Mouse (Mus musculus) left cerebral cortex, postnatal 10 days (tissue): ENCODE results near the gene Slc25a16. TPM values are rescaled to one million over a fixed set of nuclear protein-coding genes. Genes with fewer than 3 reads are reported as not detected.

Experiments used
- DNase-seq, 2 experiments: peaks; one replicate each; pipeline ENCODE4 v3.0.0; 2021 to 2022; ENCODE audit warnings: low spot score in 2 of 2, mixed read lengths in 1 of 2; ENCODE audit errors: extremely low spot score in 1 of 2
- intact Hi-C: fragments of 180-260 bp; cut with DNase I; formaldehyde crosslinking; loops from one replicate; pipeline ENCODE4 v1.15.1; 2025
- total RNA-seq, 2 experiments: library from RNA; stranded (reverse); gene quantifications; 2 replicates each; pipeline ENCODE4 v1.2.3; 2021

The Slc25a16 gene
- total RNA-seq: 10 to 100 TPM; 35.0 to 39.0 TPM

DNA sequence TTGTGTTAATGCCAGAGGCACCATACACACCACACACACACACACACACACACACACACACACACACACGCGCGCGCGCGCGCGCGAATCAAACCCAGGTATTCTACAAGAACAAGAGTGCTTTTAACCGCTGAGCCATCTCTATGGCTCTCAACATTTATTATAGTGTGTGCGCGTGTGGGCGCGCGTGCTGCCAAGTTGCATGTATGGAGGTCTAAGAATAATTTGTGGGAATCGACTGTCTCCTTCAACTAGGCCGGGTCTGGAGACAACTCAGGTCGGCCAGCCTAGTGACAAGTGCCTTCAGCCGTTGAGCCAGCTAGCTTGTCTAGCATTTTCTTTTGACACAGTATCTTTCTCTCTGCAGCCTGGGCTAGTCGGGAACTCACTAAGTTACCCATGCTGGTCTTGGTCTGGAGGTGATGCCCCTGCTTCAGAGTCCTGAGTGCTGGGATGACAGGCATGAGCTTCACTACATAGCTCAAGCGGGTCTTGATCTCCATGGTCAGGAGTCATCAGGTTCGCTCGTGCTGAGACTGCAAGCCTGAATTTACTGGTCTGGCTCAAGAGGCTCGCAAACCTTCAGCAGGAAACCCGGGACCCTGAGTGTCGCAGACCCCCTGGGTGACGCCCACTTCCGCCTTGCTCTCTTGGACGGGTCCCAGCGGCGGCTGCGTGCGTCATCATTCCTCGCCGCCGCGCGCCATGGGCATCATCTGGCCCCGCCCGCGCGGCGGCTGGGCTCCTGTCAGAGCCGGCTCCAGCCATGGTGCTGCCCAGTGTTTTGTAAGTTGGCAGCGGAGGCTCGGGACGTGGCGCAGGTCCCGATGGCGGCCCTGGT lies at the start of gene Slc25a16:
Gene Slc25a16, plus strand, starts transcription at position 709 of the 841 bp plus-strand sequence.
- peak; percentile 88 to 96 for DNase-seq
- intact Hi-C loops: loop anchor here (5.0 kb wide), 1 partner anchor 33 kb away; no protein-coding TSS in a partner anchor

DNA sequence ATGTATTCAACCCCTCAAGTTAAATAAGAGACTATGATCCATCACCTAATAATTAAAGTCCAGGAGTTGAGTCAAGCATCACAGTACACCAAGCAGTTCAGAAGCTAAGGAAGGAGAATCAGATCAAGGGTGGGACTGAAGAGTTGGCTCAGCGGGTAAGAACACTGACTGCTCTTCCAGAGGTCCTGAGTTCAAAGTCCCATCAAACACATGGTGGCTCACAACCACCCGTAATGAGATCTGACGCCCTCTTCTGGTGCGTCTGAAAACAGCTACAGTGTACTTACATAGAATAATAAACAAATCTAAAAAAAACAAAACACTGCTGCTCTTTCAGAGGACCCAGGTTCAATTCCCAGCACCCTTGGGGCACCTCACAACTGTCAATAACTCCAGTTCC lies 45.6 kb upstream of the Slc25a16 start:
- DNase-seq: no peak
- intact Hi-C loops: no loop called here

DNA sequence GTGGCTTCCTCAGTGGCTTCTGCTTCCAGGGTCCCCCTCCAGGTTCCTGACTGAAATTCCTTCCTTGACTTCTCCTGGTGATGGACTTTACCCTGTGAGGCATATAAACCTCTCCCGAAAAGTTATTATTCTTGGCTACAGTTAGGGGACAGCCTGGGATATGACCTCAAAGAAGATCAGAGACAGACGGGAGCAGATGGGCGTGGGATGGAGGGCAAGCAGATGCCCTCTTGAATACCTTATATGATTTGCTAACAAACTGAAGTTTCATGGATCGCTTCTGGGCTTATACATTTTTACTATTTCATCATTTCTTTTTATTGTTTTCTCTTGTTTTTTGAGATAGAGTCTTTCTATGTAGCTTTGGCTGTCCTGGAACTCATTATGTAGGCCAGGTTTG lies 44.9 kb upstream of the Slc25a16 start:
- intact Hi-C loops: no loop called here
- DNase-seq: no peak

DNA sequence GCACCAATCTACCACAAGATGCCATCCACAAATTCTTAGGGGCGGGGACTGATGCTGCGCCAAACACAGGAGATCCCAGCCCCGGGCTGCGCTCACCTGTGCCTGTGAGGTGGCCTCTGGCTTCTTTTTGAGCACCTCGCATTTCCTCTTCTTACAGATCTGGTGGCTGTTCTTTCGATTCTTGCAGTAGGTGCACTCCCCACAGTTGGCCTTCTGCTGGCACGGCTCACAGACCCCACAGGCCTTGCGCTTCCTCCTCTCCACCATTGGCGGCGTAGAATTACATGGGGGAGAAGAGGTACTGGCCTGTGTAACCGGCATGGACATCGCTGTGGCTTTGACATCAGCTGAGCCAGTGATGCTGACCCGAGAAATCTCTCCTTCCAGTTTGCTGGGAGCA lies 42.4 kb upstream of the Slc25a16 start:
- intact Hi-C loops: no loop called here
- DNase-seq: no peak

DNA sequence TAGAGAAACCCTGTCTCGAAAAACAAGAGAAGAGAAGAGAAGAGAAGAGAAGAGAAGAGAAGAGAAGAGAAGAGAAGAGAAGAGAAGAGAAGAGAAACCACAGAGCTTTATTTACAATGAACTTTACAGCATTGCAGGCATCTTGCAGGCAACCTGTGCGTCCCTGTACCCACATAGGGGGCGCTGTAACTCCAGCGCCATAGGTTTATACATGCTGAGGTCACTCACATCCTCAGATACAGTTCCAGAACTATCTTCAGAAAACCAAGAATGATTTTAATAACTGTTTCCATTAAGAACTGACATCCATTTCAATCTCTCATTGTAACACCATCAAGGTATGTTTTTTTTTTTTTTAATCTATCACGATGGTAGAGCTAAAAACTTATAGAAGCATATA lies 39.2 kb upstream of the Slc25a16 start:
- intact Hi-C loops: no loop called here
- DNase-seq: no peak

DNA sequence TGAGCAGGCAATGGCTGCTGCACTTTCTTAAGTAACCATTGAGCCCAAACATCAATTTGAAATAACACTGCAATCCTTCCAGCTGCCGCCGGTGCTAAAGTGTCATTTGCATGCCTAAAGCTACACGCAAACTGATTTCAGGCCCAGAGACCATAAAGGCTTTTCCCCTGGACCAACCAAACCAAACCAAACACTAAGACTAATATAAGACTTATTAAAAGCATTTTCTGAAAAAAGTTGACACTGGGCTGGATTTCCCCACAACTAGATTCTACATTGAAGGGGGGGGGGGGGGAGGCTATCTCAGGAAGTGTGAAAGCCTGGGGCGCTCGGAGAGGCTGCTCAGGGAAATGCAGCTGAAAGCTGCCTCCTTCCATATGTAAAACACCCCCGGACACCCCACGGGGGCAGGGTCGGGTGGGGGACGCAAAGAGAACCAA lies 36.5 kb upstream of the Slc25a16 start:
- DNase-seq: no peak
- intact Hi-C loops: no loop called here

DNA sequence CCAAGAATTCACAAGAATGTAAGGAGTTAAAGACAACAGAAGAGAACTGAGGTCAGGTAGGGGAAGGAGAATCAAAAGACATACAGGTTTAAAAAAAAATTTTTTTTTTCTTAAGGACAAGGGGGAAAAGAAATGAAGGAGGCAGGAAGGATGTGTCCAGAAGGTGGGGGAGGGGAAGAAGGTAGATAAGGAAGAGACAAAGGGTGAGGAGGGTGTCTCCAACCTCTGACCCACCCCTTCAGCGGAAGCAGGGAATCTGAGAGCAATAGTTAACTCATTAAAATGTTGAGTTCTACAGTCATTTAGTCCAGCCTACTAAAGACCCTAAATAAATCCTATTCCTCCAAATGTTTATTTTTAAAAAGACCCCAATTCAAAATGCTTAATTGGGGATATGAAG lies 35.9 kb upstream of the Slc25a16 start:
- DNase-seq: no peak
- intact Hi-C loops: no loop called here

DNA sequence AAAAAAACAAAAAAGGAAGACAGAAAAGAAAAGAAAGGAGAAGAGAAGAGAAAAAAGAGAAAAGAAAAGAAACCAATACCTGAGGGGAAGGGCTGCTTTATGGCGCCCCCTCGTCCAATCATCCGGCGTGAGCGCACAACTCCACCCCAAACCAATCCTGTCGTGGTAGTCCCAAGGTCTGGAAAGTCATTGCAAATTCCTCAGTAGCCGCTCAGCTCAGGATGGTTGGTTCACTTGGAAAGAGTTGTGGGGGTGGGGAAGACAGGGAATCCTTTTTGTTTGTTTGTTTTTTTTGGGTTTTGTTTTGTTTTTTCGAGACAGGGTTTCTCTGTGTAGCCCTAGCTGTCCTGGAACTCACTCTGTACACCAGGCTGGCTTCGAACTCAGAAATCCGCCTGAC lies 35.0 kb upstream of the Slc25a16 start:
- intact Hi-C loops: loop anchor here (5.0 kb wide), 1 partner anchor 37 kb away; the partner anchor contains the start of gene Slc25a16
- no peak for DNase-seq

DNA sequence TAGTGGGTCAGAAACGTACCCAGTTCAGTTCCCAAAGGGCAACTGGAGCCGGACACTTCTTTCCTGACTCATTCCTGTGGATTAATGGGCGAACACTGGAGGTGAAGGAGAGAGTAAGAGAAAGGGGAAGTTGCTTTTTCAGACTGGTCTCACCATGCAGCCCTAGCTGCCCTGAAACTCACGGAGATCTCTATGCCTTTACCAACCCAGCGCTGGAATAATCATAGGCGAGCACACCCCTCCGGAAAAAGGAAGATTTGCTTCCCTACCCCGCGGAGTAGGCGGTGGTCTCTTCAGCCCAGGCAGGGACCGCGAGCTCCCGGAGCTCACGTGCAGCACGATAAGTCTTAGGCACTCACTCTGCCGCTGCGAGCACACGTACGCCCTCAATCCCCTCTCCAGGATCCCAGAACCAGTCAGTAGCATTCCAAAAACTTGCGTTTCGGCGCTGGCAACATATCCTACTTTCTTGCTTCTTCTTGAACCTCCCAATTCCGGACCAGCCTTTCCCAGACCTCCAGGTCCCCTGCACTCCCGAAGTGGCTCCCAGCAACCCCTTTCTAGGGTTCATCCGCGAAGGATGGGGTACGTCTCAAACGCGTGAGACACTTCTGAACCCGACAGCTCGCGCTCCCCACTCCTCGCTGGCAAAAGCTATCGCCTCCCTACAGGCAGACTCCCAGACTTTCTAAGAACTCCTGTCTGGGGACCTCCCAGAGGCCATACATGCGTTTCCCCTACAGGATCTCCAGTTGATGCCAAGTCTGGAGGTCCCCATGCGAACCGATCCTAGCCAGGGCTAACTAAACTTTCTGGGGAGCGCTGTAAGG lies 34.2 kb upstream of the Slc25a16 start:
- intact Hi-C loops: loop anchor here (5.0 kb wide), 1 partner anchor 36 kb away; the partner anchor contains the start of gene Slc25a16
- DNase-seq: no peak

DNA sequence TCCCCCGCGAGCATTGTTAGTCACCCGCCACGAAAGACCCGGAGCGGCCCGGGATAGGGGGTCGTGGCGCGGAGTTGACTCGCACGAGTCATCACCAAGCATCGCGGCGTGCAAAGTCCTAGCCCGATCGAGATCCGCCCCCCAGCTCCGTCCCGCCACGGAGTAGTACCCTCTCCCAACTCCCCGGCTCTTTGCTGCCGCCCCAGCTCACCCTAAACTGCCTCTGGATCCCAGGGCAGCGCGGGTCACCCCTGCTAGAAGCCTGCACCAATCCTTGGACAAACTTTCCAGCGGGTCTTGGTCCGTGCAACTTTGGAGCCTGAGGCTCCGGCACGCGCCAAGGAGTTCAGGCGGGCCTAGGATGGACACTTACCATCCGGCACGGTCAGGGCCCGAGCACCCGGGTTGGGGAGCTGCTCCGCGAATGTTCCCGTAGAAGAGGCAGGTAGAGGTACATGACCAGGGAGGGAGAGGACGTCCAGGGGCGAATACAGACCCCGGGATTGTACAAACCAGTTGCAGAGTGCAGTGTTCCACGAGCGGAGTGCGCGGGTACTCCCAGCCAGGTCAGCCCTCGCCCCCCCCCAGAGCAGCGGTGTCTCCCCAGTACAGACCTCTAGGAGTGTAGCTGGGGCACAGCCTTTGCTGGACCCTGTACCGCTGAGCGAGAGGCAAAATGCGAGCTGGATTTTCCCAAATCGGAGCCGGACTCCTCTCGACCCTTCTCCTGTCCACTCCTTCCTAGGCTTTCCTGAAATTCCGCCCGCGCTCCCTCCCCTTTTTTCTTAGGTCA lies 33.4 kb upstream of the Slc25a16 start:
- DNase-seq: peak in 1 of 2 experiments; percentile 37
- intact Hi-C loops: loop anchor here (5.0 kb wide), 1 partner anchor 35 kb away; the partner anchor contains the start of gene Slc25a16

DNA sequence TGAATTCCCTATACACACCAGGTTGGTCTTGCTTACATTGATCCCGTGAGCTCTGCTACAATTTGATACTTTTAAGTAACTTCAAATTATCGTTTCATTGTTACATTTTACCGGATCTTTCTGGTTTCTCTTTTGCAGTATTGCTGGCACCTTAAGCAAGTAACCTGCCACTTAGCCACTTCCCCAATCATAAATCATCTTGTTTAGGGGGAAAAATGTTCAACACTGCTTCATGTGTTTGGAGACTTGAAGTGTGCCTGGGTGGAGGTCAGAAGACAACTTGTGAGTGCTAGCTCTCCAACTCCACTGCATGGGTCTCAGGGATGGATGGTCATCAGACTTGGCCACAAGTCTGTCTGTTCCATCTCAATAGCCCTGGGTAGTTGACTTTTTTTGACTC lies 29.4 kb upstream of the Slc25a16 start:
- DNase-seq: no peak
- intact Hi-C loops: no loop called here

DNA sequence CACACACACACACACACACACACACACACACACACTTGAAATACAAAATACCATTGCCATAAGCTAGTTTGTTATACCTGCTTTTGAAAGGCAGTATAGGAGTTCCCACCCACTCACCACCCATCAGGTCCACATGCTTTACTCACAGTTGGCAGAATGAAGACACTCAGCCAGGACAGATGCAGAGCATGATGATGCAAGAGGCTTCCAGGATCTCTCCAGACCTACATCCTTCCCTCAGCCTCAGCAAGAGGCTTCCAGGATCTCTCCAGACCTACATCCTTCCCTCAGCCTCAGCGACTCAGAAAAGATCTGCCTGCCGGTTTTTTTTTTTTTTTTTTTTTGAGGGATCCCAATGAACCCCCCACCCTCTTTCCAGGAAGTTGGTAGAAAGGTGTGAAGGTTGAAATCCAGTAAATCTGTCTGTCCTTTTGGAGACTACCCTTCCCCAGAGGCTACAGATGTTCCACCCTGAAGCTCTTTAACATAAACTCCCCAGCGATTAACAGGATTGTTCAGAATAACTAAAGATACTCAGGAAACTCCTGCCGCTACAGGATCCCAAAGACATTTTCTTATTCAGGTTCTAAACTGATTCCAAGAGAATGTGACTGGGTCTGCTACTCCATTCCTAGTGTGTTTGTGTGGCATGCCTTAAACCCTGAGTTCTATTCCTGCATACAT lies 27.7 kb upstream of the Slc25a16 start:
- DNase-seq: no peak
- intact Hi-C loops: no loop called here

DNA sequence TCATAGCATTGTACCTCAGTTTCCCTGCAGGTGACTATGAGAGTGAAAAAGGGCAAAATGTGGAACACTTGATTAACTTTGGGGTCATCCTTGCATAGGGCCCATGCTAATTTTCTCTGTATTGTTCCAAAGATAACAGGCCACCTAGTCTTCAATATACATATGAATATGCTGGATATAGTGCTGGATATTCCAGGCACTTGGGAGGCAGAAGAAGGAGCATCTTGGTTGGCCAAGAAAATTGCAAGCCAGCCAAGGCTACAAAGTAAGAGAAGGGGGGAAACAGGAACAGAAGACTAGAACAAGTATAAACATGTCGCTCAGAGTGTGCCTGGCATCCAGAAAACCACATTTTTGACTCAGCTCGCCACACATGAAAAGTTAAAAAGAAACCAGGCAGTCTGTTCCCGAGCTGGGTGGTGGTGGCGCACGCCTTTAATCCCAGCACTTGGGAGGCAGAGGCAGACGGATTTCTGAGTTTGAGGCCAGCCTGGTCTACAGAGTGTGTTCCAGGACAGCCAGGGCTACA lies 27.0 kb upstream of the Slc25a16 start:
- intact Hi-C loops: no loop called here
- DNase-seq: no peak

DNA sequence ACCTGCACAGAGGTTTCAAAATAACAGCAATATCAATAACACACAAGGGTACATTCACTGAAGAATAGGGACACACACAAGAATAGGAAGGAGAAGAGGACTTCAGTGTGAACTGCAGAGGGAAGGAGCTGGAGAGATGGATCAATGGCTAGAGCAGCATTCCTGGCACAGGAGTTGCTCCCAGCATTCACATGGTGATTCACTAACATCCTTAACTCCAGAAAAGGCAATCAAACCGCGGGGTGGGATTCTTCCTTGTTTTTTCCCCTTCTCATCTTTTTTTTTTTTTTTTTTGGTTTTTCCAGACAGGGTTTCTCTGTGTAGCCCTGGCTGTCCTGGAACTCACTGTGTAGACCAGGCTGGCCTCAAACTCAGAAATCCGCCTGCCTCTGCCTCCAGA lies 26.0 kb upstream of the Slc25a16 start:
- no peak for DNase-seq
- intact Hi-C loops: no loop called here

DNA sequence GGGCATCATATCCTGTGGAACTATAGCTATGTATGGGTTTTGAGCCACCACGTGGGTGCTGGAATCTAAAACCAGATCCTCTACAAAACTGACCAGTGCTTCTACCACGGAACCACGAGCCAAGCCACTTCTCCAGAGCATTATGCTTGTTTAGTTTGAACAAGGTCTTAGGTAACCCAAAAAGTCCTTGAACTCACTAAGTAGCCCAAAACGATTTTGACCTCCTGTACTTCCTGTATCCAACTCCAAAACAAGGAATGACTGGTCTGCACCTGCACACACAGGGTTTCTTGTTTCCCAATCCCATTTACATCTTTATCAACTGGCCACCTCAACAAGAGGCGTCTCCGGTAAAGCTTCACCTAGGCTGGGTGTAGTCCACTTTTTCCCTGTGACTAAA lies 25.0 kb upstream of the Slc25a16 start:
- intact Hi-C loops: no loop called here
- no peak for DNase-seq

DNA sequence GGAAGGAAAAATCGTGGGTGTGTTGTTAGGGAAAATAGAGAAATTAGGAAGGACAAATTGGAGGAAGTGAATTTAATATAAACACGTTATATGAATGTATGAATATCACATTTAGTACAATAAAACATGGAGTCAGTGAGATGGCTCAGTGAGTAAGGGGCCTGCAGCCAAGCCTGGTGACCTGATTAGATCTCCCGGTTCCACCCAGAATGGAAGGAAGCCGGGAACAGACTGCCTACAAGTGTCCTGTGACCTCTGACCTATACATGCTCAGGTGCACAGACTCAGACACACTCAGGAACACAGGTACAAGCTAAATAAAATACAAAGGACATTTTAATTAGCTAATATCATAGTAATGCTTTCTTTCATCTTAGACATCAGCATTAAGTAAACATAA lies 24.4 kb upstream of the Slc25a16 start:
- DNase-seq: no peak
- intact Hi-C loops: no loop called here

DNA sequence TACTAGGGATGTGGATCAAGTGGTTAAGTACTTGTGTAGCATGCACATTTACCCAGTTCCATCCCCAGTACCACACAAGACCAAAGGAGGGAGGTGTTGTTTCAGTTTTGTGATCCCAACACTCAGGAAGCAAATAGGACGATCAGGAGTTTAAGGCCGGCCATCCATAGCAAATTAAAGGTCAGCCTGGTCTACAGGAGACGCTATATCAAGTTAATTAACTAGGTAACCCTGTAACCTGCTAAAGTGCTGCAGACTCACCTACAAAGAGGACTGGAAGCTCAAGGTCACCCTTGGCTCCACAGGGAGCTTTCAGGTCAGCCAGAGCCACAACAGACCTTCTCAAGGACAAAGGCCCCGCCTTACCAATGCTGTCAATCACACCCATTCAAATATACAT lies 23.7 kb upstream of the Slc25a16 start:
- no peak for DNase-seq
- intact Hi-C loops: no loop called here

DNA sequence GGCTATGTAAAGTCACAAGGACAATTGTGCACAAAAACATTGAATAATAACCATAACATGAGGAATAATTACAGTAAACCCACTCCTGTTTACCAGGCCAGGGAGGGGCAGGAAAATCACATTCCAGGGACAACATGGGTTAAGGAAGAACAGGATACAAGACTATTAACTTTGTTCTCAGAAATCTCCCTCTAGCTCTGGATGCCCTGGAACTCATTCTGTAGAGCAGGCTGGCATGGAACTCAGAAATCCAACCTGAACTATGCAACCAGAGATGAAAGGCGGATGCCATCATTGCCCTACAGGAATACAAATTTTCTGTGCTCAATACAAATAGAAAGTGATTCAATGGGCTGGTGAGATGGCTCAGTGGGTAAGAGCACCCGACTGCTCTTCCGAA lies 23.0 kb upstream of the Slc25a16 start:
- no peak for DNase-seq
- intact Hi-C loops: no loop called here
